Mouse (Mus musculus): ENCODE results near the gene Padi2. TPM values are rescaled to one million over a fixed set of nuclear protein-coding genes. Genes with fewer than 3 reads are reported as not detected.

Gene Padi2
- total and polyA plus RNA-seq, 2 experiments from 2014 or later: 3.3 to 7.1 TPM

GRCm38 (mm10) chr4:140959715-140960479 lies 53.8 kb downstream of the Padi2 start:
- 82% methylated on average over 10 of the region's 10 CpGs for WGBS
- DNase-seq (ENCODE audit: low spot score) (no peak), ATAC-seq (ENCODE audit: low FRiP score) (no peak)
- Histone ChIP-seq H3K9ac (replicated peaks; ENCODE audit: low read length, poor library complexity, severe bottlenecking) (no peak overlapping the region), H3K9me3 (ENCODE audit: low read length) (no peaks in the 10 kb centered on the region), H3K27me3 (ENCODE audit: insufficient read depth, low read length) (no peaks in the 10 kb centered on the region), H3K27ac (ENCODE audit: low read depth, low read length) (no peak overlapping the region), H3K4me3 (ENCODE audit: low read depth, low read length) (no peak overlapping the region), H3K4me1 (ENCODE audit: insufficient read depth, low read length) (peaks cover 14% of the 10 kb centered on the region; the same call in 1 of the 2 replicates), H3K4me2 (ENCODE audit: low read depth, low read length, poor library complexity, severe bottlenecking) (no peak overlapping the region), H3K36me3 (ENCODE audit: insufficient read depth, low read length) (no peaks in the 10 kb centered on the region)
- TF ChIP-seq CTCF (IDR thresholded peaks at IDR 0.05): 0 out of 2 replicates have a peak, but pooled peaks have one; percentile 5

GRCm38 (mm10) chr4:140960781-140961466 lies 54.8 kb downstream of the Padi2 start, which contains the start of gene Sdhb:
TSS of gene Sdhb (plus strand) at chr4:140961203.
- ATAC-seq (ENCODE audit: low FRiP score): peak; percentile 93
- peak; percentile 99 for DNase-seq (ENCODE audit: low spot score)
- no peaks in the 10 kb centered on the region; the same call in 1 of the 2 replicates for H3K36me3 ChIP-seq (ENCODE audit: insufficient read depth, low read length)
- H3K27me3 ChIP-seq (ENCODE audit: insufficient read depth, low read length): no peaks in the 10 kb centered on the region
- H3K9me3 ChIP-seq (ENCODE audit: low read length): no peaks in the 10 kb centered on the region
- H3K9ac ChIP-seq (replicated peaks; ENCODE audit: low read length, poor library complexity, severe bottlenecking): peak within 1 kb of the TSS; percentile 97
- WGBS: 4% methylated on average over 37 of the region's 37 CpGs
- peaks cover 14% of the 10 kb centered on the region; the same call in 1 of the 2 replicates for H3K4me1 ChIP-seq (ENCODE audit: insufficient read depth, low read length)
- peak within 1 kb of the TSS; percentile 86 for H3K4me2 ChIP-seq (ENCODE audit: low read depth, low read length, poor library complexity, severe bottlenecking)
- H3K27ac ChIP-seq (ENCODE audit: low read depth, low read length): peak within 1 kb of the TSS; percentile 94
- H3K4me3 ChIP-seq (ENCODE audit: low read depth, low read length): peak within 1 kb of the TSS; percentile 95
- TF ChIP-seq CTCF (IDR thresholded peaks at IDR 0.05): peak; percentile 19; the same call in 1 of the 2 replicates

- Histone ChIP-seq H3K36me3 (ENCODE audit: insufficient read depth, low read length) (peaks cover 7% of the 10 kb centered on the region), H3K27me3 (ENCODE audit: insufficient read depth, low read length) (no peaks in the 10 kb centered on the region), H3K9ac (replicated peaks; ENCODE audit: low read length, poor library complexity, severe bottlenecking) (peak overlapping the region; percentile 97), H3K4me2 (ENCODE audit: low read depth, low read length, poor library complexity, severe bottlenecking) (peak overlapping the region; percentile 86), H3K4me1 (ENCODE audit: insufficient read depth, low read length) (peaks cover 14% of the 10 kb centered on the region; the same call in 1 of the 2 replicates), H3K4me3 (ENCODE audit: low read depth, low read length) (peak overlapping the region; percentile 95), H3K9me3 (ENCODE audit: low read length) (no peaks in the 10 kb centered on the region), H3K27ac (ENCODE audit: low read depth, low read length) (peak overlapping the region; percentile 94)
- WGBS: under 1% methylated on average over 37 of the region's 38 CpGs
- DNase-seq (ENCODE audit: low spot score) (peak; percentile 22), ATAC-seq (ENCODE audit: low FRiP score) (no peak; the same call in 1 of the 2 replicates)
- TF ChIP-seq CTCF (IDR thresholded peaks at IDR 0.05): no peak; the same call in 1 of the 2 replicates
Observed at GRCm38 (mm10) chr4:140961467-140962206, 55.5 kb downstream of the Padi2 start.

GRCm38 (mm10) chr4:140962207-140962909 lies 56.2 kb downstream of the Padi2 start:
- Histone ChIP-seq H3K4me2 (ENCODE audit: low read depth, low read length, poor library complexity, severe bottlenecking) (peak overlapping the region; percentile 86), H3K27ac (ENCODE audit: low read depth, low read length) (peak overlapping the region; percentile 94; the same call in 1 of the 2 replicates), H3K27me3 (ENCODE audit: insufficient read depth, low read length) (no peaks in the 10 kb centered on the region), H3K9me3 (ENCODE audit: low read length) (no peaks in the 10 kb centered on the region), H3K9ac (replicated peaks; ENCODE audit: low read length, poor library complexity, severe bottlenecking) (peak overlapping the region; percentile 97), H3K36me3 (ENCODE audit: insufficient read depth, low read length) (peaks cover 11% of the 10 kb centered on the region), H3K4me3 (ENCODE audit: low read depth, low read length) (peak overlapping the region; percentile 95), H3K4me1 (ENCODE audit: insufficient read depth, low read length) (peaks cover 14% of the 10 kb centered on the region; the same call in 1 of the 2 replicates)
- DNase-seq (ENCODE audit: low spot score) (no peak), ATAC-seq (ENCODE audit: low FRiP score) (no peak)
- WGBS: 77% methylated on average over 8 of the region's 8 CpGs
- TF ChIP-seq CTCF (IDR thresholded peaks at IDR 0.05): no peak

- WGBS: 48% methylated on average over 5 of the region's 5 CpGs
- ATAC-seq (ENCODE audit: low FRiP score) (no peak), DNase-seq (ENCODE audit: low spot score) (peak; percentile 42)
- Histone ChIP-seq H3K4me3 (ENCODE audit: low read depth, low read length) (no peak overlapping the region), H3K4me2 (ENCODE audit: low read depth, low read length, poor library complexity, severe bottlenecking) (peak overlapping the region; percentile 86), H3K36me3 (ENCODE audit: insufficient read depth, low read length) (peaks cover 16% of the 10 kb centered on the region), H3K27me3 (ENCODE audit: insufficient read depth, low read length) (no peaks in the 10 kb centered on the region), H3K4me1 (ENCODE audit: insufficient read depth, low read length) (peaks cover 14% of the 10 kb centered on the region; the same call in 1 of the 2 replicates), H3K9ac (replicated peaks; ENCODE audit: low read length, poor library complexity, severe bottlenecking) (no peak overlapping the region), H3K27ac (ENCODE audit: low read depth, low read length) (no peak overlapping the region), H3K9me3 (ENCODE audit: low read length) (no peaks in the 10 kb centered on the region)
- no peak for TF ChIP-seq CTCF (IDR thresholded peaks at IDR 0.05)
Observed at GRCm38 (mm10) chr4:140962950-140963349, 56.8 kb downstream of the Padi2 start.

Measured in midbrain, postnatal 0 days (tissue).